In genomic region chr12:117857023-117857422, GRCm38 (mm10) we compare ENCODE assay signal across 21 mouse cellular contexts.
"Had no signal": no experiment of that assay in that cellular context is flagged by ENCODE, and none has a peak within 500 bp of the region (broad histone marks: within the 10 kb centered on the region; RNA-seq: fewer than 3 reads in every experiment).

No protein-coding gene starts in this region.

- H3K4me2 ChIP-seq: kidney, embryonic 15.5 days; limb, embryonic 13.5 days; lung, embryonic 15.5 days; midbrain, embryonic 12.5 days; midbrain, embryonic 15.5 days; neural tube, embryonic 13.5 days had no signal

- H3K9me3 ChIP-seq: kidney, embryonic 15.5 days; limb, embryonic 10.5 days; limb, embryonic 13.5 days; lung, embryonic 15.5 days; midbrain, embryonic 12.5 days; midbrain, embryonic 15.5 days; neural tube, embryonic 13.5 days had no signal

- H3K27me3 ChIP-seq: kidney, embryonic 15.5 days; limb, embryonic 13.5 days; lung, embryonic 15.5 days; midbrain, embryonic 12.5 days; midbrain, embryonic 15.5 days; neural tube, embryonic 13.5 days had no signal

- DNase-seq: kidney, adult 8-10 months; kidney, postnatal 14 days; kidney, postnatal 4 days; lung, postnatal 14 days; lung, postnatal 4 days; retina, postnatal 1 day; right cerebral cortex, postnatal 25 days; spleen, adult 18-20 months; thymus, adult 2 months; thymus, postnatal 14 days; thymus, postnatal 4 days had no signal

- H3K36me3 ChIP-seq: kidney, embryonic 15.5 days; limb, embryonic 13.5 days; lung, embryonic 15.5 days; midbrain, embryonic 12.5 days; midbrain, embryonic 15.5 days; neural tube, embryonic 13.5 days had no signal

- H3K4me1 ChIP-seq: kidney, embryonic 15.5 days; limb, embryonic 10.5 days; limb, embryonic 13.5 days; lung, embryonic 15.5 days; midbrain, embryonic 12.5 days; midbrain, embryonic 15.5 days; neural tube, embryonic 13.5 days had no signal

- H3K9ac ChIP-seq: kidney, embryonic 15.5 days; limb, embryonic 13.5 days; liver, embryonic 14.5 days; lung, embryonic 15.5 days; midbrain, embryonic 12.5 days; midbrain, embryonic 15.5 days; neural tube, embryonic 13.5 days had no signal

- ATAC-seq: intestine, postnatal 0 days; midbrain, embryonic 15.5 days had no signal

- H3K4me3 ChIP-seq: kidney, embryonic 15.5 days; limb, embryonic 10.5 days; limb, embryonic 13.5 days; lung, embryonic 15.5 days; midbrain, embryonic 12.5 days; midbrain, embryonic 15.5 days; myocyte; neural tube, embryonic 13.5 days had no signal

- H3K27ac ChIP-seq: kidney, embryonic 15.5 days; limb, embryonic 10.5 days; limb, embryonic 13.5 days; liver, embryonic 14.5 days; lung, embryonic 15.5 days; midbrain, embryonic 12.5 days; midbrain, embryonic 15.5 days; neural tube, embryonic 13.5 days had no signal
